Mouse (Mus musculus) ES-E14 (cell line): ENCODE measurements around the gene Gpr107.

ENCODE experiments used
- MAFK ChIP-seq: IDR thresholded peaks from 2 replicates; pipeline ENCODE4 v1.6.1; 2014; ENCODE audit warnings: mild to moderate bottlenecking, low read depth, low read length, inconsistent platforms; ENCODE audit not compliant: insufficient read depth
- ZC3H11A ChIP-seq: IDR thresholded peaks from 2 replicates; pipeline ENCODE4 v1.6.1; 2012; ENCODE audit warnings: low read depth, mild to moderate bottlenecking, inconsistent platforms, low read length, borderline replicate concordance
- ZNF384 ChIP-seq: IDR thresholded peaks from 2 replicates; pipeline ENCODE4 v1.6.1; 2012; ENCODE audit warnings: low read depth, low read length, inconsistent platforms

GRCm38 (mm10) chr2:31141074-31141866 is 10.8 kb upstream of the Gpr107 start:
- TF ChIP-seq MAFK: no peak
- no peak for TF ChIP-seq ZC3H11A
- TF ChIP-seq ZNF384: no peak
